Mouse (Mus musculus): ENCODE results near the gene Ino80b. TPM values are rescaled to one million over a fixed set of nuclear protein-coding genes. Genes with fewer than 3 reads are reported as not detected.
"Not testable (repeated sequence)": the region's sequence is repeated elsewhere in the genome, so short reads cannot be mapped to it uniquely, and the experiment has no call there.

Gene Ino80b
- total and polyA plus RNA-seq, 2 experiments from 2014 or later: 14.8 to 31.0 TPM

DNA sequence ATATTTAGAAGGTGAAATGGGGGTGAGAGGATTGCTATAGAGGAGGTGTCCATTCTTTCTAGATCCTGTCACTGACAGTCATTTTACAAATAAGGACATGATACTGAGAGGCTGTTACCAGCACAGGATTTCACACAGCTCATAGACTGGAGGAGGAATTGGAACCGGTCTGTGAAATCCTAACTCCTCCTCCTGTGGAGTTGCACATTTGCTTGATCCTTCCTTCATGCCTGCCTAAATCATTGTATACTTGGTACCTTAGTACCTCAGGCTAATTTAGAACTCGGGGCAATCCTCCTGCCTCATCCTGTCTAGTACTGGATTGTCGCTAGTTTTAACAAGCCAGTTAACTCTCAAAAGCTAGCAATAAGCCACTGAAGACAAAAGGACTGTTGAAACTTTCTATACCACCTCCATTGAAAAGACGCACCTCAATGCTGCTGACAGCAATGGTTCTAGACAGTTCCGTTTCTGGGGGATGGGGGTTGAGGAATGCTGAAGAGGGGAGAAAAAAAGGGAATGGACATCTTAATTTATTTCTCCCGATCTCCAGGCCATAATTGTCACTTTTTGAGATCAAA is 39.9 kb upstream of the Ino80b start:
- 4% methylated on average over 6 of the region's 6 CpGs for WGBS
- DNase-seq (ENCODE audit: low spot score) (no peak), ATAC-seq (peak; percentile 16)
- peaks cover 22% of the 10 kb centered on the region for H3K27me3 ChIP-seq (ENCODE audit: insufficient read depth, low read length)
- H3K4me2 ChIP-seq (ENCODE audit: low read depth, low read length): peak overlapping the region; percentile 78
- TF ChIP-seq CTCF (IDR thresholded peaks at IDR 0.05; ENCODE audit: low read depth): no peak
- peak overlapping the region; percentile 63 for H3K4me3 ChIP-seq (ENCODE audit: low read length)
- H3K4me1 ChIP-seq (ENCODE audit: insufficient read depth, low read length): 0 out of 2 replicates have a peak, but pooled peaks cover 10% of the 10 kb centered on the region
- H3K9me3 ChIP-seq (ENCODE audit: low read length): no peaks in the 10 kb centered on the region
- no peaks in the 10 kb centered on the region for H3K36me3 ChIP-seq (ENCODE audit: insufficient read depth, low read length)
- H3K27ac ChIP-seq: peak overlapping the region; percentile 90
- H3K9ac ChIP-seq (replicated peaks; ENCODE audit: low read length): peak overlapping the region; percentile 79

DNA sequence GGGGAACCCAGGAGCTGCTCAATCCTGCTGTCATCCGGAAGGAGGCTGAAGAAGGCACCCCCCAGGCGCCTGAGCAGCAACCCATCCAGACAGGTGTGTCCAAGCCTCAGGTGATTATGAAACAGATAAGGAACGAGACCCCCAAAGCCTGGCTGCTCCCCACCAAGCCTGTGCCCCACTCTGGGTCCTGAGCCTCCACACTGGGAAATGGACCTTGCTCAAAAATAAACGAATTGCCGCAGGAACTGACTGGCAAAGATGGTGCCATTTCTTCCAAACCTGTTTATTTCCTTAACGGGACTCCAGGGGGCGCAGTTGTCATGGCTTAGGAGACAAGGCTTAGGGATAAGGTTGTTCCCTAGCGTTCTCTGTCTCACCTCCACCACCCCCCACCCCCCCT is 37.5 kb upstream of the Ino80b start:
- H3K27me3 ChIP-seq (ENCODE audit: insufficient read depth, low read length): peaks cover 22% of the 10 kb centered on the region
- TF ChIP-seq CTCF (IDR thresholded peaks at IDR 0.05; ENCODE audit: low read depth): peak; percentile 83
- H3K9me3 ChIP-seq (ENCODE audit: low read length): no peaks in the 10 kb centered on the region
- 0 out of 2 replicates have a peak, but pooled peaks cover 10% of the 10 kb centered on the region for H3K4me1 ChIP-seq (ENCODE audit: insufficient read depth, low read length)
- H3K9ac ChIP-seq (replicated peaks; ENCODE audit: low read length): no peak overlapping the region
- WGBS: under 1% methylated on average over 8 of the region's 8 CpGs
- peak overlapping the region; percentile 24 for H3K4me3 ChIP-seq (ENCODE audit: low read length)
- peak overlapping the region; percentile 50 for H3K4me2 ChIP-seq (ENCODE audit: low read depth, low read length)
- H3K27ac ChIP-seq: no peak overlapping the region
- ATAC-seq (no peak), DNase-seq (ENCODE audit: low spot score) (peak; percentile 82)
- no peaks in the 10 kb centered on the region for H3K36me3 ChIP-seq (ENCODE audit: insufficient read depth, low read length)

DNA sequence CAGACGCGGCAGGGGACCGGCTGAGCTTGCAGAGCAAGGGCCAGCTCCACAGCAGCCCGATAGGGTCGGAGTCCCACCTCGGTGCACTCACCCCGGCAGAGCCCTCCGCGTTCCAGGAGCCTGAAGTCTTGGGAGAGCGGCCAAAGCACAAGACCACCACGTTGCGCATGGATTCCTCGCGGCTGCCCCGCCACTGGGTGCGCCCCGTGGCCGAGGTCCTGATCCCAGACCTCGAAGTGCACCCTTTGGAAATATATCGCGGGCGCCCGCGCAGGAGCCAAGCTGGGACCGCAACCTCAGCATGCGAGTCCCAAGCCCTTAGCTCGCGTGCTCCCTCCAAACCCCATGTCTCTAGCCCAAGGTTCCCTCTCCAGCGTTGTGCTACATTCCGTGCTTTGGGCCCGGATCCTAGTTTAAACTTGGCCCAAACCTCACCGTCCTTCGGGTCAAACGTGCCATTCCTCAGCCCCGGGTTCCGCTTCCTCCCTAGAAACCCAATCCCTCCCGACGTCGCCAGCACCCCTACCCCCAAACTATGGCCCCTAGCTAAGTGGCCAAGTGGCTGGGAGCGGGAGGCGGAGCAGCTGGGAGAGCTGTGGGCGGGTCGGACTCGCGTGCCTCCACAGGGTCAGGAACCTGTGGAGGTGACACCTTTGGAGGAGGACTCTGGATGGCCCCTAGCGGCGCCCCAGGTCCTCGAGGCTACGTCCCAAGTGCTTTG is 36.9 kb upstream of the Ino80b start:
- 3% methylated on average over 49 of the region's 49 CpGs for WGBS
- no peaks in the 10 kb centered on the region for H3K36me3 ChIP-seq (ENCODE audit: insufficient read depth, low read length)
- no peak overlapping the region for H3K27ac ChIP-seq
- TF ChIP-seq CTCF (IDR thresholded peaks at IDR 0.05; ENCODE audit: low read depth): no peak
- 0 out of 2 replicates have a peak, but pooled peaks cover 10% of the 10 kb centered on the region for H3K4me1 ChIP-seq (ENCODE audit: insufficient read depth, low read length)
- H3K4me2 ChIP-seq (ENCODE audit: low read depth, low read length): peak overlapping the region; percentile 50
- H3K27me3 ChIP-seq (ENCODE audit: insufficient read depth, low read length): peaks cover 22% of the 10 kb centered on the region
- H3K4me3 ChIP-seq (ENCODE audit: low read length): peak overlapping the region; percentile 24
- no peaks in the 10 kb centered on the region for H3K9me3 ChIP-seq (ENCODE audit: low read length)
- ATAC-seq: no peak
- DNase-seq (ENCODE audit: low spot score): no peak
- H3K9ac ChIP-seq (replicated peaks; ENCODE audit: low read length): 0 out of 2 replicates have a peak overlapping the region, but pooled peaks have one; percentile 25

DNA sequence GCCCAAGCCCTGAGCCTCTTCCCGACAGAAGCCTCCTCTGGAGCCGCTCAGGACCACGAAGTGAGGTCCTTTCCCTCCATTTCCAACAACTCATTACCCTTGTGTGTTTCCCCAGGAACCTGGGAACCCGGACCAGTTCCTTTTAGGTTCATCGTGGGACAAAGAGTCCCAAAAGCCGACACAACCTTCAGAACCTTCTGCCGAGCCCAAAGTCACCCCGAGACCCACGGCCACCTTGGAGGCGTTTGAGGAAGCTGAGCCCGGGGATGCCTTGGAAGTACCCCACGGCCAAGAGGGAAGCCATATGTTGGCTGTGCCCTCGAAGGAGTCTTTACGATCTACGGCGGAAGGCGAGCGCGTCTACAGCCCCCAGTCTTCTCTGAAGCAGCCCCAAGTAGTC is 36.2 kb upstream of the Ino80b start:
- Histone ChIP-seq H3K27me3 (ENCODE audit: insufficient read depth, low read length) (peaks cover 22% of the 10 kb centered on the region), H3K9ac (replicated peaks; ENCODE audit: low read length) (no peak overlapping the region), H3K4me1 (ENCODE audit: insufficient read depth, low read length) (0 out of 2 replicates have a peak, but pooled peaks cover 5% of the 10 kb centered on the region), H3K4me2 (ENCODE audit: low read depth, low read length) (peak overlapping the region; percentile 50), H3K4me3 (ENCODE audit: low read length) (peak overlapping the region; percentile 24), H3K9me3 (ENCODE audit: low read length) (no peaks in the 10 kb centered on the region), H3K27ac (no peak overlapping the region), H3K36me3 (ENCODE audit: insufficient read depth, low read length) (no peaks in the 10 kb centered on the region)
- no peak for TF ChIP-seq CTCF (IDR thresholded peaks at IDR 0.05; ENCODE audit: low read depth)
- ATAC-seq: no peak
- 15% methylated on average over 19 of the region's 19 CpGs for WGBS
- DNase-seq (ENCODE audit: low spot score): no peak

DNA sequence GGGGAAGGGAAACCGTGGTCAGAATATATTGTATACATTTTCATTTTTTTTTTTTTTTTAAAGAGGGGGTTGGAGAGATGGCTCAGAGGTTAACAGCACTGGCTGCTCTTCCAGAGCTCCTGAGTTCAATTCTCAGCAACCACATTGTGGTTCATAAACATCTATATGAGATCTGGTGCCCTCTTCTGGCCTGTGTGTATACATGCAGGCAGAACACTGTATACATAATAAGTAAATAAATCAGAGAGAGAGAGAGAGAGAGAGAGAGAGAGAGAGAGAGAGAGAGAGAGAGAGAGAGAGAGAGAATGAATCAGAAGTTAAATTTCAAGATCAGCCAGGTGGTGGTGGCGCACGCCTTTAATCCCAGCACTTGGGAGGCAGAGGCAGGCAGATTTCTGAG is 34.2 kb upstream of the Ino80b start:
- peak; percentile 82 for DNase-seq (ENCODE audit: low spot score)
- TF ChIP-seq CTCF (IDR thresholded peaks at IDR 0.05; ENCODE audit: low read depth): peak; percentile 69

DNA sequence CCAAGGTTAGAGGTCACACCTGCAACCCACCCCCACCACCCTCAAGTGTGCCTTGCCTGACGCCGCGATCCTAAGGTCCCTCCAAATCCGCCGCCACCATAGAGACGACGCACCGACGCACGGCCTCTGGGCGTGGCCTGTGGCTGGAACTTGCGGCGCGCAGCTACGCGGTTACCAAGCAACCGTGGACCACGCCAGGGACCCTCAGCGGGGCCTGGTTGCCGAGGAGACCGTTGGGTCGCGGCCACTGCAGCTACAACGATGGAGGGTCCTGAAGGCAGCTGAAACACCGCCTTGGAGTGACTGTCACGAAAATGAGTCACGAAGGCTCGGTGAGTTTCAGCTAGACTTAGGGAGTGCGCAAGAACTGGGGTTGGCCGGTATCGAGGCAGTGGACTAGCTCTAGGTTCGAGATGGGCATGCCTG is 31.0 kb upstream of the Ino80b start, which contains the start of the genes Wdr54 and 1700003E16Rik:
Wdr54 (minus strand) TSS at position 139 of the 426 bp plus-strand sequence.
1700003E16Rik (plus strand) TSS at position 146 of the 426 bp plus-strand sequence.
- TF ChIP-seq CTCF (IDR thresholded peaks at IDR 0.05; ENCODE audit: low read depth): no peak
- no peaks in the 10 kb centered on the region for H3K36me3 ChIP-seq (ENCODE audit: insufficient read depth, low read length)
- peak within 1 kb of the TSS; percentile 79 for H3K4me2 ChIP-seq (ENCODE audit: low read depth, low read length)
- peaks cover 11% of the 10 kb centered on the region; the same call in 1 of the 2 replicates for H3K27me3 ChIP-seq (ENCODE audit: insufficient read depth, low read length)
- H3K27ac ChIP-seq: peak within 1 kb of the TSS; percentile 38; the same call in 1 of the 2 replicates
- peak within 1 kb of the TSS; percentile 50 for H3K4me3 ChIP-seq (ENCODE audit: low read length)
- no peaks in the 10 kb centered on the region for H3K4me1 ChIP-seq (ENCODE audit: insufficient read depth, low read length)
- ATAC-seq (peak; percentile 94), DNase-seq (ENCODE audit: low spot score) (peak; percentile 94)
- 1% methylated on average over 32 of the region's 32 CpGs for WGBS
- no peaks in the 10 kb centered on the region for H3K9me3 ChIP-seq (ENCODE audit: low read length)
- peak within 1 kb of the TSS; percentile 46 for H3K9ac ChIP-seq (replicated peaks; ENCODE audit: low read length)

More for the DNA sequence above, 34.2 kb upstream of the Ino80b start:
- not testable (repeated sequence) for H3K4me3 ChIP-seq (ENCODE audit: low read length); H3K36me3 ChIP-seq (ENCODE audit: insufficient read depth, low read length); H3K9ac ChIP-seq (replicated peaks; ENCODE audit: low read length); H3K27ac ChIP-seq; ATAC-seq; H3K4me2 ChIP-seq (ENCODE audit: low read depth, low read length); H3K9me3 ChIP-seq (ENCODE audit: low read length); H3K4me1 ChIP-seq (ENCODE audit: insufficient read depth, low read length)
- WGBS: 19% methylated on average over 3 of the region's 3 CpGs
- peaks cover 22% of the 10 kb centered on the region for H3K27me3 ChIP-seq (ENCODE audit: insufficient read depth, low read length)
